Mouse (Mus musculus): ENCODE measurements around the gene Cap1. TPM values are rescaled to one million over a fixed set of nuclear protein-coding genes. Genes with fewer than 3 reads are reported as not detected.
A peak's percentile ranks its signal among the peaks of the same experiment; 100 is the strongest.

Gene Cap1
- polyA plus RNA-seq, 1 experiment from 2014 or later = 69.7 TPM

- Histone ChIP-seq H3K4me3 (ENCODE audit: low read depth, low read length) (no peak overlapping the region), H3K9me3 (ENCODE audit: control insufficient read depth, low read length) (peaks cover 3% of the 10 kb centered on the region; the same call in 1 of the 2 replicates), H3K36me3 (ENCODE audit: control insufficient read depth, insufficient read depth, low read length) (no peaks in the 10 kb centered on the region), H3K4me1 (ENCODE audit: control insufficient read depth, insufficient read depth, low read length) (peaks cover 5% of the 10 kb centered on the region; the same call in 1 of the 2 replicates), H3K27me3 (ENCODE audit: control insufficient read depth, insufficient read depth, low read length) (no peaks in the 10 kb centered on the region), H3K9ac (ENCODE audit: low read length) (no peak overlapping the region), H3K4me2 (no peak overlapping the region), H3K27ac (ENCODE audit: low read depth, low read length) (no peak overlapping the region)
- ATAC-seq (ENCODE audit: low FRiP score) = no peak
- no peak for DNase-seq (ENCODE audit: low spot score, missing footprints)
- WGBS = 93% methylated on average over 7 of the region's 7 CpGs
Measured at GRCm38 (mm10) chr4:122914186-122914585, 28.3 kb upstream of the Cap1 start.

- no peak overlapping the region for H3K4me3 ChIP-seq (ENCODE audit: low read depth, low read length)
- H3K27ac ChIP-seq (ENCODE audit: low read depth, low read length) = no peak overlapping the region
- no peaks in the 10 kb centered on the region for H3K27me3 ChIP-seq (ENCODE audit: control insufficient read depth, insufficient read depth, low read length)
- no peak for DNase-seq (ENCODE audit: low spot score, missing footprints)
- no peak overlapping the region for H3K4me2 ChIP-seq
- WGBS = 69% methylated on average over 5 of the region's 5 CpGs
- peaks cover 3% of the 10 kb centered on the region; the same call in 1 of the 2 replicates for H3K9me3 ChIP-seq (ENCODE audit: control insufficient read depth, low read length)
- no peak overlapping the region for H3K9ac ChIP-seq (ENCODE audit: low read length)
- ATAC-seq (ENCODE audit: low FRiP score) = no peak
- peaks cover 13% of the 10 kb centered on the region for H3K4me1 ChIP-seq (ENCODE audit: control insufficient read depth, insufficient read depth, low read length)
- no peaks in the 10 kb centered on the region for H3K36me3 ChIP-seq (ENCODE audit: control insufficient read depth, insufficient read depth, low read length)
Measured at GRCm38 (mm10) chr4:122912613-122913012, 26.8 kb upstream of the Cap1 start.

- H3K9me3 ChIP-seq (ENCODE audit: control insufficient read depth, low read length) = peaks cover 3% of the 10 kb centered on the region; the same call in 1 of the 2 replicates
- no peak overlapping the region for H3K4me2 ChIP-seq
- H3K27me3 ChIP-seq (ENCODE audit: control insufficient read depth, insufficient read depth, low read length) = no peaks in the 10 kb centered on the region
- H3K36me3 ChIP-seq (ENCODE audit: control insufficient read depth, insufficient read depth, low read length) = no peaks in the 10 kb centered on the region
- H3K9ac ChIP-seq (ENCODE audit: low read length) = no peak overlapping the region
- DNase-seq (ENCODE audit: low spot score, missing footprints) (no peak), ATAC-seq (ENCODE audit: low FRiP score) (no peak)
- peaks cover 13% of the 10 kb centered on the region for H3K4me1 ChIP-seq (ENCODE audit: control insufficient read depth, insufficient read depth, low read length)
- no peak overlapping the region for H3K27ac ChIP-seq (ENCODE audit: low read depth, low read length)
- 49% methylated on average over 6 of the region's 6 CpGs for WGBS
- no peak overlapping the region for H3K4me3 ChIP-seq (ENCODE audit: low read depth, low read length)
Measured at GRCm38 (mm10) chr4:122910577-122910976, 24.7 kb upstream of the Cap1 start.

- H3K27me3 ChIP-seq (ENCODE audit: control insufficient read depth, insufficient read depth, low read length) = no peaks in the 10 kb centered on the region
- WGBS = 20% methylated on average over 12 of the region's 12 CpGs
- H3K36me3 ChIP-seq (ENCODE audit: control insufficient read depth, insufficient read depth, low read length) = no peaks in the 10 kb centered on the region
- H3K9ac ChIP-seq (ENCODE audit: low read length) = no peak overlapping the region
- no peak overlapping the region for H3K4me3 ChIP-seq (ENCODE audit: low read depth, low read length)
- peaks cover 13% of the 10 kb centered on the region for H3K4me1 ChIP-seq (ENCODE audit: control insufficient read depth, insufficient read depth, low read length)
- ATAC-seq (ENCODE audit: low FRiP score) (peak; percentile 92), DNase-seq (ENCODE audit: low spot score, missing footprints) (peak; percentile 91)
- H3K27ac ChIP-seq (ENCODE audit: low read depth, low read length) = no peak overlapping the region; the same call in 1 of the 2 replicates
- peaks cover 3% of the 10 kb centered on the region; the same call in 1 of the 2 replicates for H3K9me3 ChIP-seq (ENCODE audit: control insufficient read depth, low read length)
- peak overlapping the region; percentile 27 for H3K4me2 ChIP-seq
Measured at GRCm38 (mm10) chr4:122909572-122910189, 23.8 kb upstream of the Cap1 start.

GRCm38 (mm10) chr4:122905359-122905758 lies 19.5 kb upstream of the Cap1 start:
- DNase-seq (ENCODE audit: low spot score, missing footprints) (no peak), ATAC-seq (ENCODE audit: low FRiP score) (no peak)
- peaks cover 13% of the 10 kb centered on the region for H3K4me1 ChIP-seq (ENCODE audit: control insufficient read depth, insufficient read depth, low read length)
- no peak overlapping the region for H3K4me2 ChIP-seq
- H3K27ac ChIP-seq (ENCODE audit: low read depth, low read length) = no peak overlapping the region
- no peaks in the 10 kb centered on the region for H3K9me3 ChIP-seq (ENCODE audit: control insufficient read depth, low read length)
- H3K9ac ChIP-seq (ENCODE audit: low read length) = no peak overlapping the region
- H3K27me3 ChIP-seq (ENCODE audit: control insufficient read depth, insufficient read depth, low read length) = no peaks in the 10 kb centered on the region
- no peaks in the 10 kb centered on the region for H3K36me3 ChIP-seq (ENCODE audit: control insufficient read depth, insufficient read depth, low read length)
- no peak overlapping the region for H3K4me3 ChIP-seq (ENCODE audit: low read depth, low read length)
- 90% methylated on average over 10 of the region's 10 CpGs for WGBS

GRCm38 (mm10) chr4:122903709-122904108 lies 17.9 kb upstream of the Cap1 start:
- H3K4me1 ChIP-seq (ENCODE audit: control insufficient read depth, insufficient read depth, low read length) = peaks cover 3% of the 10 kb centered on the region
- no peaks in the 10 kb centered on the region for H3K27me3 ChIP-seq (ENCODE audit: control insufficient read depth, insufficient read depth, low read length)
- no peak for ATAC-seq (ENCODE audit: low FRiP score)
- no peak overlapping the region for H3K4me3 ChIP-seq (ENCODE audit: low read depth, low read length)
- H3K36me3 ChIP-seq (ENCODE audit: control insufficient read depth, insufficient read depth, low read length) = no peaks in the 10 kb centered on the region
- no peak overlapping the region for H3K27ac ChIP-seq (ENCODE audit: low read depth, low read length)
- WGBS = 91% methylated on average over 3 of the region's 3 CpGs
- H3K9me3 ChIP-seq (ENCODE audit: control insufficient read depth, low read length) = no peaks in the 10 kb centered on the region
- no peak overlapping the region for H3K9ac ChIP-seq (ENCODE audit: low read length)
- no peak for DNase-seq (ENCODE audit: low spot score, missing footprints)
- H3K4me2 ChIP-seq = no peak overlapping the region

GRCm38 (mm10) chr4:122902156-122902555 lies 16.3 kb upstream of the Cap1 start:
- Histone ChIP-seq H3K4me1 (ENCODE audit: control insufficient read depth, insufficient read depth, low read length) (no peaks in the 10 kb centered on the region), H3K9me3 (ENCODE audit: control insufficient read depth, low read length) (no peaks in the 10 kb centered on the region), H3K27me3 (ENCODE audit: control insufficient read depth, insufficient read depth, low read length) (no peaks in the 10 kb centered on the region), H3K27ac (ENCODE audit: low read depth, low read length) (no peak overlapping the region), H3K9ac (ENCODE audit: low read length) (no peak overlapping the region), H3K4me3 (ENCODE audit: low read depth, low read length) (no peak overlapping the region), H3K4me2 (no peak overlapping the region), H3K36me3 (ENCODE audit: control insufficient read depth, insufficient read depth, low read length) (no peaks in the 10 kb centered on the region)
- WGBS = 37% methylated on average over 6 of the region's 6 CpGs
- no peak for ATAC-seq (ENCODE audit: low FRiP score)
- DNase-seq (ENCODE audit: low spot score, missing footprints) = no peak

GRCm38 (mm10) chr4:122898313-122898712 lies 12.5 kb upstream of the Cap1 start:
- Histone ChIP-seq H3K4me2 (no peak overlapping the region), H3K36me3 (ENCODE audit: control insufficient read depth, insufficient read depth, low read length) (no peaks in the 10 kb centered on the region), H3K4me3 (ENCODE audit: low read depth, low read length) (no peak overlapping the region), H3K9ac (ENCODE audit: low read length) (no peak overlapping the region), H3K27me3 (ENCODE audit: control insufficient read depth, insufficient read depth, low read length) (no peaks in the 10 kb centered on the region), H3K27ac (ENCODE audit: low read depth, low read length) (no peak overlapping the region), H3K9me3 (ENCODE audit: control insufficient read depth, low read length) (no peaks in the 10 kb centered on the region), H3K4me1 (ENCODE audit: control insufficient read depth, insufficient read depth, low read length) (no peaks in the 10 kb centered on the region)
- 14% methylated on average over 5 of the region's 5 CpGs for WGBS
- ATAC-seq (ENCODE audit: low FRiP score) (peak; percentile 55; the same call in 1 of the 2 replicates), DNase-seq (ENCODE audit: low spot score, missing footprints) (peak; percentile 96)

GRCm38 (mm10) chr4:122897750-122898149 lies 11.9 kb upstream of the Cap1 start:
- no peak for DNase-seq (ENCODE audit: low spot score, missing footprints)
- WGBS = 85% methylated on average over 4 of the region's 4 CpGs

More at GRCm38 (mm10) chr4:122897750-122898149, 11.9 kb upstream of the Cap1 start:
- Histone ChIP-seq H3K27me3 (ENCODE audit: control insufficient read depth, insufficient read depth, low read length) (no peaks in the 10 kb centered on the region), H3K4me3 (ENCODE audit: low read depth, low read length) (no peak overlapping the region), H3K4me1 (ENCODE audit: control insufficient read depth, insufficient read depth, low read length) (no peaks in the 10 kb centered on the region), H3K9me3 (ENCODE audit: control insufficient read depth, low read length) (no peaks in the 10 kb centered on the region), H3K4me2 (no peak overlapping the region), H3K9ac (ENCODE audit: low read length) (no peak overlapping the region), H3K27ac (ENCODE audit: low read depth, low read length) (no peak overlapping the region), H3K36me3 (ENCODE audit: control insufficient read depth, insufficient read depth, low read length) (no peaks in the 10 kb centered on the region)
- no peak for ATAC-seq (ENCODE audit: low FRiP score)
